Mouse (Mus musculus) spleen, adult 18-20 months (tissue): ENCODE data around the gene Meis2.

ENCODE experiments used
- DNase-seq, 2 experiments: peaks; one replicate each; pipeline ENCODE4 v3.0.0; 2022; ENCODE audit warnings: mixed read lengths in 2 of 2

Gene Meis2

GRCm38 (mm10) chr2:115938926-115939563, 126.6 kb downstream of the Meis2 start:
- DNase-seq, result no peak

GRCm38 (mm10) chr2:115938296-115938695, 127.3 kb downstream of the Meis2 start:
- DNase-seq, result no peak

- no peak for DNase-seq
Observed at GRCm38 (mm10) chr2:115937896-115938295, 127.7 kb downstream of the Meis2 start.

GRCm38 (mm10) chr2:115936786-115937185, 128.9 kb downstream of the Meis2 start:
- no peak for DNase-seq

GRCm38 (mm10) chr2:115934299-115934698, 131.3 kb downstream of the Meis2 start:
- no peak for DNase-seq

GRCm38 (mm10) chr2:115933259-115933658, 132.4 kb downstream of the Meis2 start:
- DNase-seq, result no peak

GRCm38 (mm10) chr2:115925744-115926143, 139.9 kb downstream of the Meis2 start:
- DNase-seq, result no peak

- DNase-seq, result no peak
Observed at GRCm38 (mm10) chr2:115924472-115924871, 141.2 kb downstream of the Meis2 start.

- DNase-seq, result no peak
Observed at GRCm38 (mm10) chr2:115923247-115923646, 142.4 kb downstream of the Meis2 start.

GRCm38 (mm10) chr2:115921687-115922086, 144.0 kb downstream of the Meis2 start:
- DNase-seq, result no peak

GRCm38 (mm10) chr2:115920336-115920951, 145.2 kb downstream of the Meis2 start:
- no peak for DNase-seq

- DNase-seq, result no peak
Observed at GRCm38 (mm10) chr2:115919141-115920071, 146.2 kb downstream of the Meis2 start.

GRCm38 (mm10) chr2:115918561-115918960, 147.1 kb downstream of the Meis2 start:
- no peak for DNase-seq

GRCm38 (mm10) chr2:115914539-115914938, 151.1 kb downstream of the Meis2 start:
- DNase-seq, result no peak

GRCm38 (mm10) chr2:115912948-115913529, 152.6 kb downstream of the Meis2 start:
- no peak for DNase-seq

- DNase-seq, result no peak
Observed at GRCm38 (mm10) chr2:115911913-115912642, 153.6 kb downstream of the Meis2 start.

GRCm38 (mm10) chr2:115910217-115910616, 155.4 kb downstream of the Meis2 start:
- DNase-seq, result no peak

- DNase-seq, result no peak
Observed at GRCm38 (mm10) chr2:115901007-115901406, 164.6 kb downstream of the Meis2 start.

- DNase-seq, result no peak
Observed at GRCm38 (mm10) chr2:115897559-115897958, 168.1 kb downstream of the Meis2 start.

GRCm38 (mm10) chr2:115897001-115897400, 168.6 kb downstream of the Meis2 start:
- no peak for DNase-seq

GRCm38 (mm10) chr2:115895717-115896116, 169.9 kb downstream of the Meis2 start:
- no peak for DNase-seq

GRCm38 (mm10) chr2:115895256-115895655, 170.4 kb downstream of the Meis2 start:
- DNase-seq, result no peak
